Mouse (Mus musculus): ENCODE measurements around the gene Asap3. TPM values are rescaled to one million over a fixed set of nuclear protein-coding genes. Genes with fewer than 3 reads are reported as not detected.

The Asap3 gene
- total RNA-seq, 2 experiments from 2014 or later = 0.04 TPM; not detected in 1

DNA sequence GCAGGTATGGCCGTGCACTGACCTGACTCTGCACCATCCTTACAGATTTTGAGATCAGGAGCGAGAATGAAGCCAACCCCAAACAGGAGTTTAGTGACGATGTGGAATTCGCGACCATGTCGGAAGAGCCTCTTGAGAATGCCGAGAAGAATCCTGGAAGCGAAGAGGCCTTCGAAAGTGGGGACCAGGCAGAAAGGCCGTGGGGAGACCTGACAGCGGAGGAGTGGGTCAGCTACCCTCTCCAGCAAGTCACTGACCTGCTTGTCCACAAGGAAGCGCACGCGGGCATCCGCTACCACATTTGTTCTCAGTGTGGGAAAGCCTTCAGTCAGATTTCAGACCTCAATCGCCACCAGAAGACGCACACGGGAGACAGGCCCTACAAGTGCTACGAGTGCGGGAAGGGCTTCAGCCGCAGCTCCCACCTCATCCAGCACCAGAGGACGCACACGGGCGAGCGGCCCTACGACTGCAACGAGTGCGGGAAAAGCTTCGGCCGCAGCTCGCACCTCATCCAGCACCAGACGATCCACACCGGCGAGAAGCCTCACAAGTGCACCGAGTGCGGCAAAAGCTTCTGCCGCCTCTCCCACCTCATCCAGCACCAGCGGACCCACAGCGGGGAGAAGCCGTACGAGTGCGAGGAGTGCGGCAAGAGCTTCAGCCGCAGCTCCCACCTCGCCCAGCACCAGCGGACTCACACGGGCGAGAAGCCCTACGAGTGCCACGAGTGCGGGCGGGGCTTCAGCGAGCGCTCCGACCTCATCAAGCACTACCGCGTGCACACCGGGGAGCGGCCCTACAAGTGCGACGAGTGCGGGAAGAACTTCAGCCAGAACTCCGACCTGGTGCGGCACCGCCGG is 84.0 kb downstream of the Asap3 start:
- no peak for ATAC-seq (ENCODE audit: poor library complexity, severe bottlenecking)

DNA sequence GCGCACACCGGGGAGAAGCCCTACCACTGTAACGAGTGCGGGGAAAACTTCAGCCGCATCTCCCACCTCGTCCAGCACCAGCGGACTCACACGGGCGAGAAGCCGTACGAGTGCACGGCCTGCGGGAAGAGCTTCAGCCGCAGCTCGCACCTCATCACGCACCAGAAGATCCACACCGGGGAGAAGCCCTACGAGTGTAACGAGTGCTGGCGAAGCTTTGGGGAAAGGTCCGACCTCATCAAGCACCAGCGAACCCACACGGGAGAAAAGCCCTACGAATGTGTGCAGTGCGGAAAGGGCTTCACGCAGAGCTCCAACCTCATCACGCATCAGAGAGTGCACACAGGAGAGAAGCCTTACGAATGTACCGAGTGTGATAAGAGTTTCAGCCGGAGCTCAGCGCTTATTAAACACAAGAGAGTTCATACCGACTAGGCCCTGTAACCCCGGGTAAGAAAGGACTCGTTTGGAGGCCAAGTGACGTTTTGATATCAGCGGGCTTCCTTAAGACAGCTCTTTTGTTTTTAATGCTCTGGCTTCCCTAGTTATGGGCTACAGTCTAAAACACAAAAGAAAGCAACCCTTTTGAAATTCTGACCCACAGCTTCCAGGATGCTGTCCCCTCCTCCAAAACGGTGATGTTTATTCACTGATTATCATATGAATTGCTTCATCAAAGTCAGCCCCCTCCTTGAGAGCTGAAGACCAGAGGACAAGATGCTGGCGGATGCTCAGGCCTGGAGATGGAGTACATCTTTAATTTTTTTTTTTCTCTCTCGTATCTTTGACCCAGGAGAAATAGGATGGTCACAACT is 84.8 kb downstream of the Asap3 start:
- ATAC-seq (ENCODE audit: poor library complexity, severe bottlenecking) = no peak

DNA sequence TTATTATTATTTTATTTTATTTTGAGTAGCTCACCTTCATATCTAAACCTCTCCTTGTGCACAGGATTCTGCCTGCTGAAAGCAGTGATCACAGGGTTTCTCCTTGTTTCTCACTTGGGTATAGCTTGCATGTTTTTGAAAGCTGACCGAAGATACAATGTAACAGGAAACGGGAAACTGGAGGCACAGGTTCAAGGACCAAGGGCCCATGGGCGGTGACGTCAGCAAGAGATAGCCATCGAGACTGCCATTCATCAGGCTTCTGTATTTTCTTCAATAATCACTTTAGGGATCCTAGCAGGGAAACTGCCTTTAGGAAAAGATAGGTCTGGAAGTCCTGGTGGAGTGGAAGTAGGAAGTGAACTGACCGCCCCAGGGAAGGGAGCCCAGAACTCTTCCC is 85.5 kb downstream of the Asap3 start:
- no peak for ATAC-seq (ENCODE audit: poor library complexity, severe bottlenecking)

Other genes starting within 250 kb of the Asap3 start
- 6.4 and 7.6 TPM in 2 replicates for gene Gale, start 242.6 kb upstream of the Asap3 start, total RNA-seq (2015)
- gene Gale, start 242.6 kb upstream of the Asap3 start, total RNA-seq (2017) = 10.0 and 11.6 TPM in 2 replicates
- 49.7 and 51.4 TPM in 2 replicates for gene Lypla2, start 233.7 kb upstream of the Asap3 start, total RNA-seq (2015)
- 21.4 and 25.3 TPM in 2 replicates for gene Lypla2, start 233.7 kb upstream of the Asap3 start, total RNA-seq (2017)
- gene Pithd1, start 219.1 kb upstream of the Asap3 start, total RNA-seq (2015) = 14.9 and 18.5 TPM in 2 replicates
- gene Pithd1, start 219.1 kb upstream of the Asap3 start, total RNA-seq (2017) = 20.6 and 26.2 TPM in 2 replicates
- gene Eloa, start 184.6 kb upstream of the Asap3 start, total RNA-seq (2015) = 61.0 and 62.7 TPM in 2 replicates
- 63.0 and 68.6 TPM in 2 replicates for gene Eloa, start 184.6 kb upstream of the Asap3 start, total RNA-seq (2017)
- 1,014 and 1,023 TPM in 2 replicates for gene Rpl11, start 152.9 kb upstream of the Asap3 start, total RNA-seq (2015)
- gene Rpl11, start 152.9 kb upstream of the Asap3 start, total RNA-seq (2017) = 540 and 557 TPM in 2 replicates
- 1.9 and 2.0 TPM in 2 replicates for gene Id3, start 62.9 kb upstream of the Asap3 start, total RNA-seq (2015)
- gene Id3, start 62.9 kb upstream of the Asap3 start, total RNA-seq (2017) = 0.77 and 1.8 TPM in 2 replicates
- gene E2f2, start 34.0 kb upstream of the Asap3 start, total RNA-seq (2015) = 78.1 and 107 TPM in 2 replicates
- 59.4 and 63.6 TPM in 2 replicates for gene E2f2, start 34.0 kb upstream of the Asap3 start, total RNA-seq (2017)
- 5.6 and 6.0 TPM in 2 replicates for gene Tcea3, start 41.4 kb downstream of the Asap3 start, total RNA-seq (2015)
- 3.5 and 7.2 TPM in 2 replicates for gene Tcea3, start 41.4 kb downstream of the Asap3 start, total RNA-seq (2017)
- 4.2 and 4.5 TPM in 2 replicates for gene Zfp46, start 78.3 kb downstream of the Asap3 start, total RNA-seq (2015)
- 8.1 and 9.3 TPM in 2 replicates for gene Zfp46, start 78.3 kb downstream of the Asap3 start, total RNA-seq (2017)
- 80.0 and 85.4 TPM in 2 replicates for gene Hnrnpr, start 104.6 kb downstream of the Asap3 start, total RNA-seq (2015)
- 124 and 138 TPM in 2 replicates for gene Hnrnpr, start 104.6 kb downstream of the Asap3 start, total RNA-seq (2017)
- gene Htr1d, start 217.2 kb downstream of the Asap3 start, total RNA-seq (2015) = not detected in 2 replicates
- not detected in 2 replicates for gene Htr1d, start 217.2 kb downstream of the Asap3 start, total RNA-seq (2017)

Measured in megakaryocyte, adult 5-6 weeks (primary cell).